Comparison of ENCODE assay signal across 17 mouse cellular contexts in genomic region chr7:84090793-84091192, GRCm38 (mm10). TPM values are rescaled to one million over a fixed set of nuclear protein-coding genes. Genes with fewer than 3 reads are reported as not detected.
A peak's percentile ranks its signal among the peaks of the same experiment; 100 is the strongest.
DNase-seq lines count a peak whose midpoint lies in the region.
"Had no signal": no experiment of that assay in that cellular context is flagged by ENCODE, and none has a peak within 500 bp of the region (broad histone marks: within the 10 kb centered on the region; RNA-seq: fewer than 3 reads in every experiment).

No protein-coding gene starts in this region.

- intact Hi-C loops in heart, postnatal 14 days (cut with DNase I): no loop called here

- peak; percentile 30 for DNase-seq in heart, adult 11 months
- DNase-seq in heart, postnatal 14 days: no peak
- DNase-seq in 3T3-L1 (ENCODE audit: low read depth, low spot score) (peak; percentile 55), NIH3T3 (ENCODE audit: low read depth) (peak; percentile 57)
- DNase-seq in layer of hippocampus, adult 9-11 months: no peak
- DNase-seq: adrenal gland, adult 2 months; adrenal gland, postnatal 10 days; adrenal gland, postnatal 25 days; cerebellum, adult 11 months; cerebellum, adult 18-20 months; cerebellum, adult 8-10 months; cerebellum, adult 9-11 months; cerebellum, postnatal 14 days; cerebellum, postnatal 36 days; embryo, embryonic 11 days had no signal

RNA-seq across cellular contexts. Expression of gene Cemip, which starts 4.5 kb away (rescaled TPM):
- under 1 TPM; 0.41 to 0.68 TPM for total RNA-seq in heart, postnatal 14 days (2021)
- total RNA-seq: common myeloid progenitor, adult 5-6 weeks; MEL had no signal

Comparison
In these comparisons a context has a peak if more than half of its experiments do, and no peak if none do; other contexts are left out.
1. DNase-seq: peak in heart, adult 11 months (single experiment), 3T3-L1 (single experiment) and NIH3T3 (single experiment); none in heart, postnatal 14 days (0 of 2) and layer of hippocampus, adult 9-11 months (single experiment).